Mouse (Mus musculus): ENCODE results near the gene Skiv2l. TPM values are rescaled to one million over a fixed set of nuclear protein-coding genes. Genes with fewer than 3 reads are reported as not detected.
"Not testable (repeated sequence)": the region's sequence is repeated elsewhere in the genome, so short reads cannot be mapped to it uniquely, and the experiment has no call there.

Gene Skiv2l
- total and polyA plus RNA-seq, 3 experiments, result 34.9 to 47.0 TPM; not detected in 1

DNA sequence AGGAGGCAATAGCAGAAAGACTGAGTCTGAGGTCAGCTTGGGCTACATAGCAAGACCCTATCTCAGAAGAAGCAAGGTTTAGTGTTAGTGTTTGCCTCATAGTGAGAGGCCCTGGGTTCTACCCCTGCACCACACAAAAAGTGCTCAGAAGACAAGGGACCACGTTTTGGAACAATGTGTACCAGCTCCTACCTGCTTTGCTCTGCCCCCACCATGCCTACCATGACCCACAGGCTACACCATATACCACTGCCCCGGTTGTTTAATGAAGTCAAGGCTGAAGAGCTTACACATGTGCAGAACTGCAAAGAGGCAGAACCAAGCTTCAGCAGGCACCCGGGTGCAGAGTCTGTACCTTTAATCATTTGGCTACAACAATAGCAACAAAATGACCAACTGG is 42.8 kb downstream of the Skiv2l start:
- no peak overlapping the region for H3K27ac ChIP-seq (ENCODE audit: control insufficient read depth, low read depth, low read length)
- no peaks in the 10 kb centered on the region for H3K9me3 ChIP-seq (replicated peaks; ENCODE audit: insufficient read depth, low read length)
- no peaks in the 10 kb centered on the region for H3K27me3 ChIP-seq (ENCODE audit: control insufficient read depth in 1 of 2, insufficient read depth in 2 of 2, low read length in 2 of 2)
- no peak overlapping the region for H3K9ac ChIP-seq (ENCODE audit: control insufficient read depth, low read depth, low read length, poor library complexity, severe bottlenecking)
- H3K4me3 ChIP-seq (ENCODE audit: control insufficient read depth in 1 of 2, insufficient read depth in 1 of 2, low read depth in 2 of 2, low read length in 2 of 2), result no peak overlapping the region
- DNase-seq (ENCODE audit: low read depth, low spot score), result no peak
- H3K36me3 ChIP-seq (ENCODE audit: control insufficient read depth in 1 of 2, insufficient read depth in 2 of 2, low read length in 2 of 2), result no peaks in the 10 kb centered on the region
- H3K4me1 ChIP-seq (ENCODE audit: control insufficient read depth in 1 of 2, insufficient read depth in 2 of 2, low read length in 2 of 2), result no peaks in the 10 kb centered on the region
- H3K79me2 ChIP-seq (ENCODE audit: control insufficient read depth, insufficient read depth, low read length, poor library complexity), result no peaks in the 10 kb centered on the region
- TF ChIP-seq USF2 (IDR thresholded peaks at IDR 0.05; ENCODE audit: borderline replicate concordance in 1 of 2, insufficient read depth in 1 of 2, low read depth in 1 of 2, low read length in 2 of 2) (no peak), TAL1 (IDR thresholded peaks at IDR 0.05; ENCODE audit: low read length) (no peak), MEF2A (IDR thresholded peaks at IDR 0.05; ENCODE audit: extremely low read depth, insufficient replicate concordance, low read depth, low read length, poor library complexity, severe bottlenecking) (no peak), MYC (IDR thresholded peaks at IDR 0.05; ENCODE audit: low read depth, low read length) (no peak), MYB (IDR thresholded peaks at IDR 0.05; ENCODE audit: low read depth, low read length) (no peak), MAFK (IDR thresholded peaks at IDR 0.05; ENCODE audit: borderline replicate concordance, low read depth, low read length) (no peak), ELF1 (IDR thresholded peaks at IDR 0.05; ENCODE audit: low read depth, low read length) (no peak), POLR2AphosphoS2 (IDR thresholded peaks at IDR 0.05; ENCODE audit: low read length) (no peak), JUND (IDR thresholded peaks at IDR 0.05; ENCODE audit: low read depth, low read length) (no peak), ZKSCAN1 (IDR thresholded peaks at IDR 0.05; ENCODE audit: low read depth, low read length) (no peak), MAZ (IDR thresholded peaks at IDR 0.05; ENCODE audit: low read depth, low read length) (no peak), GABPA (IDR thresholded peaks at IDR 0.05; ENCODE audit: low read depth, low read length) (no peak), CHD2 (IDR thresholded peaks at IDR 0.05; ENCODE audit: low read length) (no peak), GATA1 (IDR thresholded peaks at IDR 0.05; ENCODE audit: low read depth, low read length) (no peak)

DNA sequence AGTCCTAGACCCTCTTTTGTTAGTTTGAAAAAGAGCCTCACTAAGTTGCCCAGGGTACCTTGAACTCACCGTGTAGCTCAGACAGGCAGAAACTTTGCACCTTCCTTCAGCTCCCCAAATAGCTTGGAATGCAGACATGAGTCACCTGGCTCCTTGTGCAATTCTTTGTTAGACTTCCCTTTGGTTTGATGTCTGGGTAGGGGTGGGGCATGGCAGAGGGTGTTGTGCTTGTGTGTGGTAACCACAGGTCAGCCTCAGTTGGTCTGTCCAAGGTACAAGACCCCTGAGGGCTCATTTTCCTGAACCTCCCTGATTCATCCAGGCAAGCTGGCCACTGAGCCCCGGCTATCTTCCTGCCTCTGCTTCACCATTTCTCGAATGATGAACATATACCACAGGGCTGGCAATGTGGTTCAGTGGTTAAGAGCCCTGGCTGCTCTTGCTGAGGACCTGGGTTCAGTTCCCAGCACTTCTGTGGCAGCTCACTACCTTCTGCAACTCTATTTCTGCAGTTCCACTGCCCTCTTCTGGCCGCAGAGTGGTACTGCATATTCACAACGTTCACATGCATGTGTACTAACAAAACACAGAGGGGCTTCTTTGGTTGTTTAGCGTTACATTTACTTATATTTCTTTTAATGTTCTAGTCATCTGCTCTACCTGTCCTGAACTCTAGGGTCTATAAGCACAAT is 45.0 kb downstream of the Skiv2l start:
- H3K27me3 ChIP-seq (ENCODE audit: control insufficient read depth in 1 of 2, insufficient read depth in 2 of 2, low read length in 2 of 2), result no peaks in the 10 kb centered on the region
- no peaks in the 10 kb centered on the region for H3K9me3 ChIP-seq (replicated peaks; ENCODE audit: insufficient read depth, low read length)
- DNase-seq (ENCODE audit: low read depth, low spot score), result peak; percentile 51
- no peaks in the 10 kb centered on the region for H3K36me3 ChIP-seq (ENCODE audit: control insufficient read depth in 1 of 2, insufficient read depth in 2 of 2, low read length in 2 of 2)
- H3K27ac ChIP-seq (ENCODE audit: control insufficient read depth, low read depth, low read length), result no peak overlapping the region
- no peak overlapping the region for H3K4me3 ChIP-seq (ENCODE audit: control insufficient read depth in 1 of 2, insufficient read depth in 1 of 2, low read depth in 2 of 2, low read length in 2 of 2)
- H3K9ac ChIP-seq (ENCODE audit: control insufficient read depth, low read depth, low read length, poor library complexity, severe bottlenecking), result no peak overlapping the region
- no peaks in the 10 kb centered on the region for H3K79me2 ChIP-seq (ENCODE audit: control insufficient read depth, insufficient read depth, low read length, poor library complexity)
- no peaks in the 10 kb centered on the region for H3K4me1 ChIP-seq (ENCODE audit: control insufficient read depth in 1 of 2, insufficient read depth in 2 of 2, low read length in 2 of 2)
- no peak for TF ChIP-seq KAT2A (conservative IDR thresholded peaks at IDR 0.05; ENCODE audit: low read depth, low read length)
- TF ChIP-seq NELFE (IDR thresholded peaks at IDR 0.05; ENCODE audit: low read depth, low read length), result no peak
- TF ChIP-seq MAZ (IDR thresholded peaks at IDR 0.05; ENCODE audit: low read depth, low read length), result no peak
- TF ChIP-seq RAD21 (IDR thresholded peaks at IDR 0.05; ENCODE audit: low read depth, low read length), result peak; percentile 64
- peak; percentile 28 for TF ChIP-seq ZC3H11A (IDR thresholded peaks at IDR 0.05; ENCODE audit: low read depth, low read length)
- peak; percentile 44 for TF ChIP-seq SMC3 (IDR thresholded peaks at IDR 0.05; ENCODE audit: low read depth, low read length)
- TF ChIP-seq CTCF (IDR thresholded peaks at IDR 0.05 in 2 of 3, conservative IDR thresholded peaks at IDR 0.05 in 1 of 3; ENCODE audit: control insufficient read depth in 1 of 3, insufficient read depth in 1 of 3, low read depth in 2 of 3, low read length in 3 of 3, poor library complexity in 1 of 3, severe bottlenecking in 1 of 3), result peak; percentile 54 to 63 (median 56)

DNA sequence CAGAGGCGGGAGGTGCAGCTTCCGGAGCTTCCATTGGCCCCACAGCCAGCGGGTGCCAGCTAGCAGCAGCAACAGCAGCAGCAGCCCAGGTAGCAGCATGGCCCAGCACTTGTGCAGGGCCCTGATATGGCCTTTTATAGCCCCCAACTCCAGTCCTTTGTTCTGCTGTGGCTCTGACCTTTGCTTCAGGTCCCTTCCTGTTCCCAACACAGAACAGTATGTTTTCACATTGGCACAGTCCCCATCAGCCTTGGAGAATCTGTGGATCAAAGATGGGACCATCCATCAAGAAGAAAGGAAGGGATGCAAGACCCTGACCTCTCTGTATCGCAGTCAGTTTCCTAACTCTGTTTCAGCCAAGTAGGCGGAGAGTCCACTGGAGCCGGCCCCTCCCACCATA is 45.7 kb downstream of the Skiv2l start, which contains the start of gene Cyp21a1:
Gene Cyp21a1, minus strand, starts transcription at position 261 of the 400 bp plus-strand sequence.
- H3K9ac ChIP-seq (ENCODE audit: control insufficient read depth, low read depth, low read length, poor library complexity, severe bottlenecking); DNase-seq (ENCODE audit: low read depth, low spot score); H3K27me3 ChIP-seq (ENCODE audit: control insufficient read depth in 1 of 2, insufficient read depth in 2 of 2, low read length in 2 of 2); H3K9me3 ChIP-seq (replicated peaks; ENCODE audit: insufficient read depth, low read length); H3K36me3 ChIP-seq (ENCODE audit: control insufficient read depth in 1 of 2, insufficient read depth in 2 of 2, low read length in 2 of 2); H3K4me1 ChIP-seq (ENCODE audit: control insufficient read depth in 1 of 2, insufficient read depth in 2 of 2, low read length in 2 of 2); H3K4me3 ChIP-seq (ENCODE audit: control insufficient read depth in 1 of 2, insufficient read depth in 1 of 2, low read depth in 2 of 2, low read length in 2 of 2); H3K79me2 ChIP-seq (ENCODE audit: control insufficient read depth, insufficient read depth, low read length, poor library complexity); H3K27ac ChIP-seq (ENCODE audit: control insufficient read depth, low read depth, low read length): not testable (repeated sequence)

DNA sequence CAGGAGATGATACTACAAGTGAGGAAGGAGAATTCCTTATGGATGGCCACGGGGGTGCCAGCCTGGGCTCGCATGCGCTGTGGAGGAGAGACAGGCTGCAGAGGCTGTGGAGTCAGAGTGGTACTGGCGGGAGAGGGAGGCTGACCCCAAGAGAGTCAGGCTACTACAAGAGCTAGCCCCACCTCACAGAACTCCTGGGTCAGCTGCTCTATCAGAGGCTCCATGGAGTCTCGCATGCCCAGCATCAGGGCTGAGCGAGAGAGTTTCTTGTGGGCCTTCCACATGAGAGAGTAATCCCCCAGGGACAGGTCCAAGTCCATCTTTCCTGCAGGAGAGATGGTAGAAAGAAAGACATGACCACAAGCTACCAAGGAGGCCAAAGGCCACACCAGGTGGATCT is 46.6 kb downstream of the Skiv2l start:
- H3K9ac ChIP-seq (ENCODE audit: control insufficient read depth, low read depth, low read length, poor library complexity, severe bottlenecking); H3K36me3 ChIP-seq (ENCODE audit: control insufficient read depth in 1 of 2, insufficient read depth in 2 of 2, low read length in 2 of 2); H3K4me3 ChIP-seq (ENCODE audit: control insufficient read depth in 1 of 2, insufficient read depth in 1 of 2, low read depth in 2 of 2, low read length in 2 of 2); H3K79me2 ChIP-seq (ENCODE audit: control insufficient read depth, insufficient read depth, low read length, poor library complexity); H3K4me1 ChIP-seq (ENCODE audit: control insufficient read depth in 1 of 2, insufficient read depth in 2 of 2, low read length in 2 of 2); H3K27me3 ChIP-seq (ENCODE audit: control insufficient read depth in 1 of 2, insufficient read depth in 2 of 2, low read length in 2 of 2); H3K27ac ChIP-seq (ENCODE audit: control insufficient read depth, low read depth, low read length); DNase-seq (ENCODE audit: low read depth, low spot score); H3K9me3 ChIP-seq (replicated peaks; ENCODE audit: insufficient read depth, low read length): not testable (repeated sequence)
